Mouse (Mus musculus): ENCODE measurements at regions not wholly inside any gene's neighbourhood (a gene's known extent, or its start where the extent isn't known, plus 50 kb on each side); places are given as distances from the start of the nearest gene placed in this dataset.

DNA sequence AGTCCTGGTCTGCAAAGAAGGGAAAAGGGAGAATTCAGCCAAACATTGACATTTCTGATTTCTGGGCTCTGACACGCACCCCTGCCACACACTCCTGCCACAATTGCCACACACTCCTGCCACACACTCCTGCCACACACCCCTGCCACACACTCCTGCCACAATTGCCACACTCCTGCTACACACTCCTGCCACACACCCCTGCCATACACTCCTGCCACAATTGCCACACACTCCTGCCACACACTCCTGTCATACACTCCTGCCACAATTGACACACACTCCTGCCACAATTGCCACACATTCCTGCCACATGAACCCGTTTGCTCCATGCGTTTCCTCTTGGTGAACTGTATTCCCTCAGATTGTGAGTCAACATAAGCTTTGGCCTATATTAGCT, 130.0 kb upstream of the Gm9833 start:
- no peak for DNase-seq (ENCODE audit: low read depth)

DNA sequence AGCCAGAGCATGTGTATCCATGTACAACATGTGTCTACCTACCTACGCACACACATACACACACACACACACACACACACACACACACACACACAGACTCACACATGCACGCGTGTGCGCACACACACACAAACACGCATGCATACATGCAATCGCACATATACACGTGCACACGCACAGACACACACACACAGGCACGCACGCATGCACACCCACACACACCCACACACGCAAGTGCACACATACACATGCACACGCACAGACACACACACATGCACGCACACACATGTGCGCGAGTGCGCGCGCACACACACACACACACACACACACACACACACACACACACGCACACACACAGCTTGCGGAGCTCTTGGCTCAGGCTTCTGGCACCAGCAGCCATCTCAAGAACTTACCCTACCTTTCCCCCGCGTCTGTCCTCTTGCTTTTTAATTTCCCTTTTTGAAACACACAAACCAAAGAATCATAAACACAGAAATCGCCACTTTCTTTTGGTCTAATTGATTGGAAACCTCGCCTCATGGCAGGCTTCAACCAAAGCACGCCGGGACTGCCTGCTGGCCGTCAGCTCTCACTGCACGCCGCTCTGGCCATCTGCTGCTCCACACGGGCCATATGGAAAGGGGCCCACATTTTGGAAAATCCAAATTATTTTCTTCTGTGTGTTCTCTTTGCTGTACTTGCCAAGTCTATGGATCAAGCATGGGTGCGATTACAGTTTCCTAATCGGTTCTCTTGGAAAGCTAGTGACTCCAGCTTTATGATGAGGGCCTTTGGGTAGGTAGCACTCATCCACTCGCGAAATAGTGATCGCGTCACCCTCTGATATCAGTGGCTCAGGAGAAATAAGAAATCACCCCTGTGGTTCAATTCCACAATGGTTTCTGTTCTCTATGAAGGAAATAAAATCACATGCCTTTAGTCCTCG, 127.9 kb upstream of the Gm9833 start:
- DNase-seq (ENCODE audit: low read depth): no peak

DNA sequence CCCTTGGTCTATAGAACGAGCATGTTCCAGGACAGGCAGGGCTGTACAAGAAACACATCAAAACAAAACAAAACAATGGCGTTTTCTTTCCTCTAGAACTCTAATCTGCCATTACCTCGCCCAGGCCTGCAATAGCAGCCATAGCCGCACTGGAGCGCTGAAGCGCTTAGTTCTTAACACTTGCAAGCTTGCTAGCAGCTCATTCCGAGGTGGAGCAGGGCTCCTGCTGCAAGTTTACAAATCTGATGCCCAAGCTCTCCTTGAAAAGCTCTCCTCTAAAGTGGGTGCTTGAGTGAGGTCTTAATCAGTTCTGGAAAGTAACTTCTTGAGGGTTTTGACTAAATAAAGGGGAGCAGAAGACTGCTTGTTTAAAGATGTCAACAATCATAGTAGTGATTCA, 127.2 kb upstream of the Gm9833 start:
- DNase-seq (ENCODE audit: low read depth): peak; percentile 24
